In genomic region chr7:132712044-132712708, GRCm38 (mm10) we compare ENCODE assay signal across 8 mouse cellular contexts.
DNase-seq lines count a peak whose midpoint lies in the region; ATAC-seq lines count a peak whose summit lies in the region.

No protein-coding gene starts in this region.

- H3K9me3 ChIP-seq in heart, embryonic 15.5 days (replicated peaks): no peaks in the 10 kb centered on the region
- no peaks in the 10 kb centered on the region for H3K9me3 ChIP-seq in embryonic facial prominence, embryonic 12.5 days
- H3K9me3 ChIP-seq in midbrain, embryonic 15.5 days: no peaks in the 10 kb centered on the region

- peak overlapping the region; percentile 98 for H3K27ac ChIP-seq in heart, embryonic 15.5 days
- 0 out of 2 replicates have a peak overlapping the region, but pooled peaks have one; percentile 47 for H3K27ac ChIP-seq in embryonic facial prominence, embryonic 12.5 days
- 0 out of 2 replicates have a peak overlapping the region, but pooled peaks have one; percentile 30 for H3K27ac ChIP-seq in midbrain, embryonic 15.5 days

- DNase-seq in heart, postnatal 25 days (ENCODE audit: low spot score): no peak
- DNase-seq in kidney, postnatal 4 days: peak; percentile 63 to 77
- no peak for DNase-seq in right cerebral cortex, postnatal 25 days
- no peak for DNase-seq in layer of hippocampus, postnatal 25 days (ENCODE audit: extremely low spot score in 1 of 2, low spot score in 1 of 2)
- DNase-seq in frontal cortex, postnatal 25 days (ENCODE audit: low spot score in 2 of 2): no peak

- H3K4me1 ChIP-seq in heart, embryonic 15.5 days (replicated peaks): peaks cover 49% of the 10 kb centered on the region
- peaks cover 41% of the 10 kb centered on the region for H3K4me1 ChIP-seq in embryonic facial prominence, embryonic 12.5 days
- peaks cover 24% of the 10 kb centered on the region for H3K4me1 ChIP-seq in midbrain, embryonic 15.5 days

- H3K4me2 ChIP-seq in heart, embryonic 15.5 days: no peak overlapping the region
- H3K4me2 ChIP-seq in embryonic facial prominence, embryonic 12.5 days (replicated peaks): no peak overlapping the region
- no peak overlapping the region for H3K4me2 ChIP-seq in midbrain, embryonic 15.5 days

- H3K36me3 ChIP-seq in heart, embryonic 15.5 days: no peaks in the 10 kb centered on the region; the same call in 1 of the 2 replicates
- H3K36me3 ChIP-seq in embryonic facial prominence, embryonic 12.5 days: 0 out of 2 replicates have a peak, but pooled peaks cover 11% of the 10 kb centered on the region
- no peaks in the 10 kb centered on the region for H3K36me3 ChIP-seq in midbrain, embryonic 15.5 days (replicated peaks)

- WGBS in heart, embryonic 15.5 days: 34% methylated on average over 16 of the region's 16 CpGs
- 41% methylated on average over 16 of the region's 16 CpGs for WGBS in embryonic facial prominence, embryonic 12.5 days
- 45% methylated on average over 16 of the region's 16 CpGs for WGBS in midbrain, embryonic 15.5 days

- intact Hi-C loops in heart, postnatal 25 days (cut with DNase I): loop anchor here (5.0 kb wide), 2 partner anchors 40 to 55 kb away; no protein-coding TSS in a partner anchor

- H3K27me3 ChIP-seq in heart, embryonic 15.5 days: no peaks in the 10 kb centered on the region
- no peaks in the 10 kb centered on the region for H3K27me3 ChIP-seq in embryonic facial prominence, embryonic 12.5 days
- H3K27me3 ChIP-seq in midbrain, embryonic 15.5 days (replicated peaks): no peaks in the 10 kb centered on the region

- ATAC-seq in heart, embryonic 15.5 days (replicated peaks; ENCODE audit: insufficient number of reproducible peaks, insufficient read depth, low FRiP score, low read depth): no peak
- 0 out of 2 replicates have a peak, but pooled peaks have one; percentile 54 for ATAC-seq in embryonic facial prominence, embryonic 12.5 days (ENCODE audit: insufficient number of reproducible peaks, insufficient read depth, low FRiP score, low TSS enrichment)
- peak; percentile 57; the same call in 1 of the 2 replicates for ATAC-seq in midbrain, embryonic 15.5 days (replicated peaks)

- H3K4me3 ChIP-seq in heart, embryonic 15.5 days: no peak overlapping the region
- H3K4me3 ChIP-seq in embryonic facial prominence, embryonic 12.5 days: no peak overlapping the region
- H3K4me3 ChIP-seq in midbrain, embryonic 15.5 days: no peak overlapping the region

- H3K9ac ChIP-seq in heart, embryonic 15.5 days: peak overlapping the region; percentile 11; the same call in 1 of the 2 replicates
- peak overlapping the region; percentile 11; the same call in 1 of the 2 replicates for H3K9ac ChIP-seq in embryonic facial prominence, embryonic 12.5 days
- no peak overlapping the region for H3K9ac ChIP-seq in midbrain, embryonic 15.5 days

Comparison
In these comparisons a context has a peak if more than half of its experiments do, and no peak if none do; other contexts are left out.
1. H3K27ac ChIP-seq: peak in every context shown above with its lines; median percentile 98 in heart, embryonic 15.5 days; 47 in embryonic facial prominence, embryonic 12.5 days; 30 in midbrain, embryonic 15.5 days.
2. DNase-seq: peak in kidney, postnatal 4 days (2 of 2); none in heart, postnatal 25 days (single experiment), right cerebral cortex, postnatal 25 days (single experiment), layer of hippocampus, postnatal 25 days (0 of 2) and frontal cortex, postnatal 25 days (0 of 2).